Mouse (Mus musculus) limb, embryonic 15.5 days (tissue): ENCODE results near the gene Gm20388. TPM values are rescaled to one million over a fixed set of nuclear protein-coding genes. Genes with fewer than 3 reads are reported as not detected.

Experiments
- ATAC-seq: fragments of 200-750 bp; cut with Nextera tagmentation; 2 replicates; pipeline ENCODE4 v1.8.0; 2017; ENCODE audit warnings: low read depth, moderate TSS enrichment; ENCODE audit not compliant: insufficient number of reproducible peaks, low FRiP score, low TSS enrichment
- H3K27ac ChIP-seq: fragments of 300-500 bp; sonication (generic); 2 replicates; pipeline ENCODE4 v1.5.1; 2015; ENCODE audit warnings: moderate library complexity, mild to moderate bottlenecking, inconsistent platforms
- H3K27me3 ChIP-seq: fragments of 300-500 bp; sonication (generic); 2 replicates; pipeline ENCODE4 v1.6.1; 2015; ENCODE audit warnings: inconsistent platforms
- H3K36me3 ChIP-seq: fragments of 300-500 bp; sonication (generic); 2 replicates; pipeline ENCODE4 v1.6.1; 2015; ENCODE audit warnings: inconsistent platforms
- H3K4me1 ChIP-seq: fragments of 300-500 bp; sonication (generic); 2 replicates; pipeline ENCODE4 v1.6.1; 2015; ENCODE audit warnings: inconsistent platforms
- H3K4me2 ChIP-seq: fragments of 300-500 bp; sonication (generic); 2 replicates; pipeline ENCODE4 v1.6.1; 2015; ENCODE audit warnings: mild to moderate bottlenecking, inconsistent platforms
- H3K4me3 ChIP-seq: fragments of 300-500 bp; sonication (generic); 2 replicates; pipeline ENCODE4 v1.5.1; 2015; ENCODE audit warnings: mild to moderate bottlenecking, inconsistent platforms
- H3K9ac ChIP-seq: fragments of 300-500 bp; sonication (generic); 2 replicates; pipeline ENCODE4 v1.6.1; 2015; ENCODE audit warnings: inconsistent platforms
- H3K9me3 ChIP-seq: fragments of 300-500 bp; sonication (generic); 2 replicates; pipeline ENCODE4 v1.6.1; 2016; ENCODE audit warnings: inconsistent platforms
- WGBS: fragments of 180-500 bp; shearing (Covaris S2); methylation state at CpG from one replicate; pipeline ENCODE4 v1.1.7; 2015; 5-methylcytosine and 5-hydroxymethylcytosine counted together
- polyA plus RNA-seq: library from polyadenylated mRNA; unstranded; fragments of >200 nt; fragmentation: Nextera tagmentation; extraction: Ambion mirVana; gene quantifications from 2 replicates; pipeline ENCODE4 v1.2.1, GENCODE M21; 2015

Gm20388 gene
- polyA plus RNA-seq, 1 experiment from 2014 or later: 4.9 TPM

GRCm38 (mm10) chr8:122575286-122575685 is 2664.6 kb downstream of the Gm20388 start:
- H3K27ac ChIP-seq: no peak overlapping the region
- H3K9ac ChIP-seq: no peak overlapping the region
- ATAC-seq: no peak
- H3K4me1 ChIP-seq: peaks cover 48% of the 10 kb centered on the region
- H3K4me3 ChIP-seq: peak overlapping the region; percentile 76
- H3K27me3 ChIP-seq: no peaks in the 10 kb centered on the region
- peak overlapping the region; percentile 79 for H3K4me2 ChIP-seq
- no peaks in the 10 kb centered on the region for H3K9me3 ChIP-seq
- 70% methylated on average over 8 of the region's 8 CpGs for WGBS
- H3K36me3 ChIP-seq: peaks cover 44% of the 10 kb centered on the region

- peak overlapping the region; percentile 73 for H3K27ac ChIP-seq
- WGBS: 16% methylated on average over 21 of the region's 21 CpGs
- ATAC-seq: no peak
- peak overlapping the region; percentile 79 for H3K4me2 ChIP-seq
- H3K9me3 ChIP-seq: no peaks in the 10 kb centered on the region
- peak overlapping the region; percentile 65 for H3K9ac ChIP-seq
- peak overlapping the region; percentile 76 for H3K4me3 ChIP-seq
- H3K36me3 ChIP-seq: peaks cover 37% of the 10 kb centered on the region
- peaks cover 54% of the 10 kb centered on the region for H3K4me1 ChIP-seq
- no peaks in the 10 kb centered on the region for H3K27me3 ChIP-seq
Observed at GRCm38 (mm10) chr8:122575735-122576647, 2665.3 kb downstream of the Gm20388 start.

- ATAC-seq: peak; percentile 89
- Histone ChIP-seq H3K36me3 (peaks cover 30% of the 10 kb centered on the region), H3K4me1 (peaks cover 56% of the 10 kb centered on the region), H3K27me3 (no peaks in the 10 kb centered on the region), H3K4me3 (peak within 1 kb of the TSS; percentile 76), H3K27ac (peak within 1 kb of the TSS; percentile 73), H3K9me3 (no peaks in the 10 kb centered on the region), H3K4me2 (peak within 1 kb of the TSS; percentile 79), H3K9ac (peak within 1 kb of the TSS; percentile 65)
- WGBS: under 1% methylated on average over 39 of the region's 39 CpGs
Observed at GRCm38 (mm10) chr8:122576648-122577022, 2666.0 kb downstream of the Gm20388 start, which contains the start of gene Aprt. Gene Aprt (minus strand): TSS chr8:122576909.

- H3K9me3 ChIP-seq: no peaks in the 10 kb centered on the region
Observed at GRCm38 (mm10) chr8:122577116-122577515, 2666.5 kb downstream of the Gm20388 start.

GRCm38 (mm10) chr8:122579196-122579595 is 2668.6 kb downstream of the Gm20388 start:
- no peak overlapping the region for H3K4me3 ChIP-seq
- WGBS: 9% methylated on average over 7 of the region's 7 CpGs
- peaks cover 7% of the 10 kb centered on the region; the same call in 1 of the 2 replicates for H3K36me3 ChIP-seq
- no peak overlapping the region for H3K4me2 ChIP-seq
- no peak for ATAC-seq
- peaks cover 56% of the 10 kb centered on the region for H3K4me1 ChIP-seq
- peak overlapping the region; percentile 68 for H3K27ac ChIP-seq
- no peaks in the 10 kb centered on the region for H3K9me3 ChIP-seq
- H3K27me3 ChIP-seq: no peaks in the 10 kb centered on the region
- no peak overlapping the region for H3K9ac ChIP-seq

More at GRCm38 (mm10) chr8:122577116-122577515, 2666.5 kb downstream of the Gm20388 start:
- Histone ChIP-seq H3K27me3 (no peaks in the 10 kb centered on the region), H3K4me1 (peaks cover 56% of the 10 kb centered on the region), H3K4me2 (peak overlapping the region; percentile 79), H3K27ac (peak overlapping the region; percentile 63; the same call in 1 of the 2 replicates), H3K36me3 (peaks cover 25% of the 10 kb centered on the region), H3K4me3 (peak overlapping the region; percentile 76), H3K9ac (no peak overlapping the region)
- 44% methylated on average over 10 of the region's 10 CpGs for WGBS
- no peak for ATAC-seq

GRCm38 (mm10) chr8:122580926-122581325 is 2670.3 kb downstream of the Gm20388 start:
- whole genome bisulfite sequencing: 30% methylated on average over 15 of the region's 15 CpGs
- no peak for ATAC-seq
- Histone ChIP-seq H3K4me2 (no peak overlapping the region), H3K4me3 (no peak overlapping the region), H3K9me3 (no peaks in the 10 kb centered on the region), H3K27me3 (no peaks in the 10 kb centered on the region), H3K27ac (no peak overlapping the region), H3K9ac (no peak overlapping the region), H3K36me3 (no peaks in the 10 kb centered on the region), H3K4me1 (peaks cover 43% of the 10 kb centered on the region)

- Histone ChIP-seq H3K36me3 (no peaks in the 10 kb centered on the region), H3K4me1 (peaks cover 17% of the 10 kb centered on the region), H3K4me3 (no peak overlapping the region), H3K27ac (no peak overlapping the region), H3K4me2 (no peak overlapping the region), H3K27me3 (no peaks in the 10 kb centered on the region), H3K9ac (no peak overlapping the region), H3K9me3 (no peaks in the 10 kb centered on the region)
- no peak for ATAC-seq
- WGBS: 72% methylated on average over 9 of the region's 9 CpGs
Observed at GRCm38 (mm10) chr8:122584981-122585380, 2674.3 kb downstream of the Gm20388 start.

- Histone ChIP-seq H3K4me2 (no peak overlapping the region), H3K4me1 (peaks cover 13% of the 10 kb centered on the region; the same call in 1 of the 2 replicates), H3K9me3 (no peaks in the 10 kb centered on the region), H3K27me3 (no peaks in the 10 kb centered on the region), H3K27ac (0 out of 2 replicates have a peak overlapping the region, but pooled peaks have one; percentile 4), H3K4me3 (no peak overlapping the region), H3K36me3 (no peaks in the 10 kb centered on the region), H3K9ac (no peak overlapping the region)
- 59% methylated on average over 14 of the region's 14 CpGs for WGBS
- ATAC-seq: no peak
Observed at GRCm38 (mm10) chr8:122585411-122585891, 2674.8 kb downstream of the Gm20388 start.

GRCm38 (mm10) chr8:122586171-122586570 is 2675.5 kb downstream of the Gm20388 start:
- 37% methylated on average over 7 of the region's 7 CpGs for WGBS

GRCm38 (mm10) chr8:122586749-122587148 is 2676.1 kb downstream of the Gm20388 start:
- H3K4me2 ChIP-seq: no peak overlapping the region
- no peaks in the 10 kb centered on the region for H3K27me3 ChIP-seq
- H3K36me3 ChIP-seq: no peaks in the 10 kb centered on the region
- no peak overlapping the region for H3K27ac ChIP-seq
- no peak overlapping the region for H3K9ac ChIP-seq
- ATAC-seq: no peak
- no peak overlapping the region for H3K4me3 ChIP-seq
- WGBS: 75% methylated on average over 10 of the region's 10 CpGs
- H3K4me1 ChIP-seq: peaks cover 5% of the 10 kb centered on the region; the same call in 1 of the 2 replicates
- H3K9me3 ChIP-seq: no peaks in the 10 kb centered on the region

More at GRCm38 (mm10) chr8:122586171-122586570, 2675.5 kb downstream of the Gm20388 start:
- Histone ChIP-seq H3K4me2 (no peak overlapping the region), H3K4me1 (peaks cover 5% of the 10 kb centered on the region; the same call in 1 of the 2 replicates), H3K4me3 (no peak overlapping the region), H3K27me3 (no peaks in the 10 kb centered on the region), H3K36me3 (no peaks in the 10 kb centered on the region), H3K9ac (no peak overlapping the region), H3K9me3 (no peaks in the 10 kb centered on the region), H3K27ac (peak overlapping the region; percentile 4; the same call in 1 of the 2 replicates)
- ATAC-seq: no peak

GRCm38 (mm10) chr8:122593240-122593639 is 2682.6 kb downstream of the Gm20388 start:
- H3K36me3 ChIP-seq: peaks cover 2% of the 10 kb centered on the region; the same call in 1 of the 2 replicates
- no peaks in the 10 kb centered on the region for H3K27me3 ChIP-seq
- H3K9me3 ChIP-seq: no peaks in the 10 kb centered on the region
- 48% methylated on average over 12 of the region's 12 CpGs for WGBS
- ATAC-seq: no peak
- H3K4me1 ChIP-seq: 0 out of 2 replicates have a peak, but pooled peaks cover 6% of the 10 kb centered on the region
- H3K4me2 ChIP-seq: no peak overlapping the region
- H3K27ac ChIP-seq: no peak overlapping the region
- no peak overlapping the region for H3K4me3 ChIP-seq
- no peak overlapping the region for H3K9ac ChIP-seq
